Mouse (Mus musculus): ENCODE data around the gene Pcdh7.

DNA sequence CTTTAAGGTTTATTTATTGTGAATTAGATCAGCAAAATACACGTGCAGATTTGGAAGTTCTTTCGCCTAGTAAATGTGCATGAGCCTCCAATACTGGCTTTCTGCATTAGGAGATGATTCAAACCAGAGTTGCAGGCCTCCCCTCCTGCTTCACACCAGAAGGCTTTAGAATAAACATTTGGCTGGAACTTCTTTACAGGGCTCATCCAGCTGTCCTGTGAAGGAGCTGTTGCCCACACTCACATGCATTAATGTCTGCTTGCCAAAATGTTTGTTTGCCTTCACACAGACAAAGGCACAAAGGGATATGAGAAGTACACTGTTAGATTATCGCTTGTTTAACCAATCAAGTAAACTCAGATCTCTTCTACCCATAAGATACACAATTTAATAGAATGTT lies 129.7 kb downstream of the Pcdh7 start:
- no peak for TF ChIP-seq CTCF (conservative IDR thresholded peaks at IDR 0.05; ENCODE audit: low read length)
- no peak for TF ChIP-seq NANOG (IDR thresholded peaks at IDR 0.05; ENCODE audit: borderline replicate concordance, low read length)
